Mouse (Mus musculus) liver, adult 2 months (tissue): ENCODE measurements around the gene Mrvi1. TPM values are rescaled to one million over a fixed set of nuclear protein-coding genes. Genes with fewer than 3 reads are reported as not detected.

ENCODE experiments used
- DNase-seq: peaks from one replicate; pipeline ENCODE4 v3.0.0-alpha.2; 2011; ENCODE audit warnings: low read depth, low spot score; ENCODE audit errors: extremely low read depth
- H3K27ac ChIP-seq: fragments of 200-500 bp; replicated peaks from 2 replicates; pipeline ENCODE4 v1.5.1; 2012; ENCODE audit warnings: low read depth, mild to moderate bottlenecking, control low read depth, inconsistent platforms, low read length; ENCODE audit not compliant: insufficient read depth
- H3K27me3 ChIP-seq: fragments of 200-500 bp; 2 replicates; pipeline ENCODE4 v1.6.1; 2012; ENCODE audit warnings: mild to moderate bottlenecking, moderate library complexity, low read length, inconsistent platforms; ENCODE audit not compliant: control insufficient read depth, insufficient read depth
- H3K36me3 ChIP-seq: fragments of 200-500 bp; 2 replicates; pipeline ENCODE4 v1.6.1; 2012; ENCODE audit warnings: low read length, inconsistent platforms; ENCODE audit not compliant: control insufficient read depth, insufficient read depth
- H3K4me1 ChIP-seq: fragments of 200-500 bp; 2 replicates; pipeline ENCODE4 v1.6.1; 2011; ENCODE audit warnings: low read length; ENCODE audit not compliant: control insufficient read depth, insufficient read depth
- H3K4me3 ChIP-seq: fragments of 200-500 bp; 2 replicates; pipeline ENCODE4 v1.5.1; 2011; ENCODE audit warnings: low read depth, mild to moderate bottlenecking, control low read depth, low read length, moderate library complexity; ENCODE audit not compliant: insufficient read depth
- H3K79me2 ChIP-seq: fragments of 200-500 bp; 2 replicates; pipeline ENCODE4 v1.6.1; 2012; ENCODE audit warnings: inconsistent platforms, mild to moderate bottlenecking, low read length, moderate library complexity; ENCODE audit not compliant: control insufficient read depth, insufficient read depth
- H3K9ac ChIP-seq: fragments of 200-500 bp; 2 replicates; pipeline ENCODE4 v1.6.1; 2012; ENCODE audit warnings: low read depth, mild to moderate bottlenecking, control low read depth, inconsistent platforms, low read length
- CTCF ChIP-seq: fragments of 200-500 bp; IDR thresholded peaks from 2 replicates; pipeline ENCODE4 v1.5.1; 2011; ENCODE audit warnings: low read depth, low read length, control low read depth
- POLR2A ChIP-seq: fragments of 200-500 bp; IDR thresholded peaks from 2 replicates; pipeline ENCODE4 v1.6.1; 2011; ENCODE audit warnings: low read length, control low read depth; ENCODE audit not compliant: insufficient read depth; ENCODE audit errors: extremely low read depth
- WGBS: fragments of 180-500 bp; shearing (Covaris S2); methylation state at CpG from one replicate; pipeline ENCODE4 v1.1.7; 2018; 5-methylcytosine and 5-hydroxymethylcytosine counted together
- polyA plus RNA-seq: library from polyadenylated mRNA; depleted of rRNA; stranded (reverse); fragments of >200 nt; gene quantifications from 2 replicates; pipeline ENCODE4 v1.2.3, GENCODE M21; 2012
- total RNA-seq: library from RNA; depleted of rRNA; stranded (reverse); fragments of >200 nt; gene quantifications from 2 replicates; pipeline ENCODE4 v1.2.3, GENCODE M21; 2014

The Mrvi1 gene
- total and polyA plus RNA-seq, 2 experiments, result 0.55 to 1.3 TPM

GRCm38 (mm10) chr7:110972796-110973195 lies 9.5 kb downstream of the Mrvi1 start:
- no peak for DNase-seq
- H3K27me3 ChIP-seq, result no peaks in the 10 kb centered on the region
- TF ChIP-seq POLR2A (no peak), CTCF (no peak)
- no peak overlapping the region for H3K27ac ChIP-seq
- H3K79me2 ChIP-seq, result no peaks in the 10 kb centered on the region
- no peaks in the 10 kb centered on the region for H3K36me3 ChIP-seq
- H3K9ac ChIP-seq, result no peak overlapping the region
- H3K4me1 ChIP-seq, result 0 out of 2 replicates have a peak, but pooled peaks cover 1% of the 10 kb centered on the region
- H3K4me3 ChIP-seq, result no peak overlapping the region
- WGBS, result 84% methylated on average over 2 of the region's 2 CpGs

GRCm38 (mm10) chr7:110967373-110967772 lies 14.9 kb downstream of the Mrvi1 start:
- Histone ChIP-seq H3K9ac (no peak overlapping the region), H3K27me3 (no peaks in the 10 kb centered on the region), H3K27ac (no peak overlapping the region), H3K4me3 (no peak overlapping the region), H3K36me3 (no peaks in the 10 kb centered on the region), H3K79me2 (no peaks in the 10 kb centered on the region), H3K4me1 (0 out of 2 replicates have a peak, but pooled peaks cover 3% of the 10 kb centered on the region)
- DNase-seq, result no peak
- 71% methylated on average over 4 of the region's 4 CpGs for WGBS
- TF ChIP-seq POLR2A (no peak), CTCF (no peak)

- Histone ChIP-seq H3K27me3 (no peaks in the 10 kb centered on the region), H3K79me2 (no peaks in the 10 kb centered on the region), H3K27ac (no peak overlapping the region), H3K36me3 (no peaks in the 10 kb centered on the region), H3K9ac (no peak overlapping the region), H3K4me3 (no peak overlapping the region), H3K4me1 (0 out of 2 replicates have a peak, but pooled peaks cover 3% of the 10 kb centered on the region)
- no peak for DNase-seq
- TF ChIP-seq POLR2A (no peak), CTCF (no peak)
- WGBS, result 94% methylated on average over 5 of the region's 5 CpGs
These were observed 15.4 kb downstream of the Mrvi1 start for GRCm38 (mm10) chr7:110966853-110967252.

- no peak for TF ChIP-seq CTCF
- TF ChIP-seq POLR2A, result no peak
- 0 out of 2 replicates have a peak, but pooled peaks cover 3% of the 10 kb centered on the region for H3K4me1 ChIP-seq
- no peaks in the 10 kb centered on the region for H3K27me3 ChIP-seq
- H3K36me3 ChIP-seq, result no peaks in the 10 kb centered on the region
- no peak for DNase-seq
- H3K4me3 ChIP-seq, result no peak overlapping the region
- no peak overlapping the region for H3K9ac ChIP-seq
- no peak overlapping the region for H3K27ac ChIP-seq
- 93% methylated on average over 3 of the region's 3 CpGs for WGBS
- no peaks in the 10 kb centered on the region for H3K79me2 ChIP-seq
These were observed 16.9 kb downstream of the Mrvi1 start for GRCm38 (mm10) chr7:110965387-110965786.

GRCm38 (mm10) chr7:110963655-110963997 lies 18.6 kb downstream of the Mrvi1 start:
- no peak overlapping the region for H3K9ac ChIP-seq
- no peaks in the 10 kb centered on the region for H3K36me3 ChIP-seq
- DNase-seq, result peak; percentile 60
- no peak overlapping the region for H3K4me3 ChIP-seq
- TF ChIP-seq POLR2A (no peak), CTCF (no peak)
- H3K27me3 ChIP-seq, result no peaks in the 10 kb centered on the region
- H3K27ac ChIP-seq, result no peak overlapping the region
- no peaks in the 10 kb centered on the region for H3K79me2 ChIP-seq
- WGBS, result 32% methylated on average over 3 of the region's 3 CpGs
- 0 out of 2 replicates have a peak, but pooled peaks cover 3% of the 10 kb centered on the region for H3K4me1 ChIP-seq

GRCm38 (mm10) chr7:110962943-110963654 lies 19.2 kb downstream of the Mrvi1 start:
- TF ChIP-seq CTCF (no peak), POLR2A (no peak)
- DNase-seq, result no peak
- Histone ChIP-seq H3K36me3 (no peaks in the 10 kb centered on the region), H3K4me3 (no peak overlapping the region), H3K79me2 (no peaks in the 10 kb centered on the region), H3K9ac (no peak overlapping the region), H3K27me3 (no peaks in the 10 kb centered on the region), H3K27ac (no peak overlapping the region), H3K4me1 (0 out of 2 replicates have a peak, but pooled peaks cover 3% of the 10 kb centered on the region)
- 54% methylated on average over 9 of the region's 9 CpGs for WGBS
